Mouse (Mus musculus) CD4-positive naive resting alpha-beta T cell, adult 57 days (primary cell): ENCODE results near the gene CT030661.1. TPM values are rescaled to one million over a fixed set of nuclear protein-coding genes. Genes with fewer than 3 reads are reported as not detected.

Experiments used
- total RNA-seq: library from RNA; stranded (reverse); gene quantifications from one replicate; pipeline ENCODE4 v1.2.4, GENCODE M21; 2023

The CT030661.1 gene
- 9.4 TPM for total RNA-seq

DNA sequence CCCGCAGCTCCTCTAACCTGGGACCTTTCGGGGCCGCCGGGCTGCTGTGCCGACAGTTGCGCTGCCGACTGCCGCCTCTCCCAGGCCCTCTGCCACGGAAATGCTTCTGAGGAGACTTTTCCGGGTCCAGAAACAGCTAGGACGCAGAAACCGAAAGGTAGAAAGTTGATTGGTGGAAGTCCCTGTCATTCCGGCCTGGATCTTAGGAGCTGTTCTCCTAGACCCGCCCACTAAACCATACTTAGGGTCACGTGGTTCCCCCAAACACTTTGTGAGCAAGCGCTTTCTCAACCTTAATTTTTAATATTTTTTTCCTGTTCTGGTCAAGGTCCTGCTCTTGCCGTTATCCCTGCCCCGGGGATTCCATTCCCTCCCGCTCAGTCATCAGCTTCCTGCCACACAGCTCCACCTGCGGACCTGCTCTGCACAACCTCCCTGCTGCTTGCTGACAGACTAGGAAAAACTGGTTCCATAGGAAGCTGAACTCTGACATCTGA, at the start of gene CT030661.1:
CT030661.1 (minus strand) TSS at position 108 of the 497 bp plus-strand sequence.

GRCm38 (mm10) chr17:22361101-22361781, 46.6 kb upstream of the CT030661.1 start, which contains the start of the genes Zfp944 and Zfp758:
TSS of gene Zfp944 (minus strand) at chr17:22361400.
TSS of gene Zfp758 (plus strand) at chr17:22361453.

Other genes starting within 250 kb of the CT030661.1 start
- gene Zfp947, start 148.6 kb downstream of the CT030661.1 start, total RNA-seq = 0.21 TPM
- gene Zfp994, start 89.2 kb downstream of the CT030661.1 start, total RNA-seq = 5.8 TPM
- gene Zfp944, start 46.6 kb upstream of the CT030661.1 start, total RNA-seq = 8.7 TPM
- 10.6 TPM for gene Zfp758, start 46.6 kb upstream of the CT030661.1 start, total RNA-seq
- 4.4 TPM for gene Zfp946, start 109.4 kb upstream of the CT030661.1 start, total RNA-seq